Mouse (Mus musculus) bone marrow, adult 2 months (tissue): ENCODE data around the gene Leap2.

ENCODE experiments used
- CTCF ChIP-seq: fragments of 200-500 bp; IDR thresholded peaks from 2 replicates; pipeline ENCODE4 v1.5.1; 2011; ENCODE audit warnings: low read length, control low read depth; ENCODE audit not compliant: control insufficient read depth, insufficient read depth
- POLR2A ChIP-seq: fragments of 200-500 bp; IDR thresholded peaks from 2 replicates; pipeline ENCODE4 v1.6.1; 2011; ENCODE audit warnings: low read depth, mild to moderate bottlenecking, control low read depth, low read length, borderline replicate concordance; ENCODE audit not compliant: control insufficient read depth

GRCm38 (mm10) chr11:53441921-53442320 lies 19.0 kb upstream of the Leap2 start:
- TF ChIP-seq POLR2A (no peak), CTCF (no peak)
